Mouse (Mus musculus): Measurements from ENCODE around the gene Ankrd37.

The Ankrd37 gene

DNA sequence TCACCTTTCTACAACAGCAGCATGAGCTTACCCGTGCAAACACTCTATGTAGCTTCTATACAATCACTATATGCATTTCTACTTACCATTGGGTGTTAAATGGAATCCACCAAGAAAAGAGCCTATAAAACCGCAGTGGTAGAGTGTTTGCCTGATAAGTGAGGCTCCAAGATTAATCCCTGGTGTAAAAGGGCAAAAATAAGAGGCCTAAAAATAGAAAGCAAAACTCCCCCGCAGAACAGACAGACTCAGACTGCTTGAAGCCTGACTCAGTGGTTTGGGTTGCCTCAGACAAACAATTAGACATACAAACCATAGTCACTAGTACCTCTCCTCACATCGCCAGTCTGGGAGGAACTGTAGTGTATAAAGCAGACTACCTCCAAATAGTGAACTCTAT is at the start of gene Ankrd37:
Ankrd37 (minus strand) TSS at position 112 of the 400 bp plus-strand sequence.
- no peak for DNase-seq (ENCODE audit: low spot score)

GRCm38 (mm10) chr8:46040260-46040659 is 34.8 kb upstream of the Ankrd37 start:
- DNase-seq (ENCODE audit: low spot score): peak; percentile 18

- DNase-seq (ENCODE audit: low spot score): no peak
Observed at GRCm38 (mm10) chr8:46039666-46040065, 34.2 kb upstream of the Ankrd37 start.

GRCm38 (mm10) chr8:46036217-46036616 is 30.7 kb upstream of the Ankrd37 start:
- no peak for DNase-seq (ENCODE audit: low spot score)

DNA sequence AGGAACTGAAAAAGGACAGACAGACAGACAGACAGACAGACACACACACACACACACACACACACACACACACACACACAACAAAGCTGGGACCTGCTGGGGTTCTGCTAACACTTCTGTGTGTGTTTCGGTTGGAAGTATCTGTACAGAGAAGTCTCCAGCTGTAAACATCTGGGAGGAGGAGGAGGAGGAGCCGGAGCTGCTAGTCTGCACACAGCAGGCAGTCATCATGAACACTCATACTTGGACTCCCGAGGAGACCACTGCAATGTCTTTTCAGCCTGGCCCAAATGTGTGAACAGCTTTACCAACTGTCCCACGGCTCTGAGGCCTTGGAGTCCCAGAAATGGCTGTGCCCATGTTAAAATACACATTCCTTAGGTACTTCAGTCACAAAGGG is 18.9 kb upstream of the Ankrd37 start:
- DNase-seq (ENCODE audit: low spot score): no peak

DNA sequence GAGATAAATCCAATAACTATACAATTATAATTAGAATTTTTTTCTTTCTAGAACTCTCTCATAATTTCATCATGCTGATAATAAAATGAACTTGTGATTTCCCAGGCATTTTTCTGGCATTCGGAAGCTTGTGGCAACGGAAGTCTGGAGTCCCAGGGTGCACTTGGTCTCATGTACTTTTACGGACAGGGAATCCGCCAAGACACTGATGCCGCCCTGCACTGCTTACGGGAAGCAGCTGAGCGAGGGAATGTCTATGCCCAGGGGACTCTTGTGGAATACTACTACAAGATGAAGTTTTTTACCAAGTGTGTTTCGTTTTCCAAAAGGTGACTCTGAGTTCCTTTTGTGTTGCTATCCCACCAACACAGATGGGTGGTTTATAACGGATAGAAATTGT is 17.3 kb upstream of the Ankrd37 start:
- no peak for DNase-seq (ENCODE audit: low spot score)

DNA sequence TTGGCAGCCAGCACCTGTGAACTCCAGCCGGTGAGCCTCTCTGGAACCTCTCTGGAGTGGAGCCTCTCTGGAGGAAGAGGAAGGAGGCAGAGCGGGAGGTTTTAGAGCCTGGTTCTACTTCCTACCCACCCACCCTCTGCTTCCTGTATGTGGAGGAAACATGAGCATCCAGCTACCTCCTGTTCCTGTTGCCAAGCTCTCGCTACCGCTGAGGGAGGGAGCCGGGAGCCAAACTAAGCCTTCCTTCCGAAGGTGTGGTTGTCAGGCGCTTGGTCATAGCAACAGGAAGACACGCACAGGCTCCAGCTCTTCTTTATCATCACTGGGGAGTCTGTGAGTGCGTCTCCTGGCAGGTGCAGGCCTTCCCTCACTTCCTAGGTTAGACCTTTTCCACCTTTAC is 16.7 kb upstream of the Ankrd37 start:
- DNase-seq (ENCODE audit: low spot score): no peak

DNA sequence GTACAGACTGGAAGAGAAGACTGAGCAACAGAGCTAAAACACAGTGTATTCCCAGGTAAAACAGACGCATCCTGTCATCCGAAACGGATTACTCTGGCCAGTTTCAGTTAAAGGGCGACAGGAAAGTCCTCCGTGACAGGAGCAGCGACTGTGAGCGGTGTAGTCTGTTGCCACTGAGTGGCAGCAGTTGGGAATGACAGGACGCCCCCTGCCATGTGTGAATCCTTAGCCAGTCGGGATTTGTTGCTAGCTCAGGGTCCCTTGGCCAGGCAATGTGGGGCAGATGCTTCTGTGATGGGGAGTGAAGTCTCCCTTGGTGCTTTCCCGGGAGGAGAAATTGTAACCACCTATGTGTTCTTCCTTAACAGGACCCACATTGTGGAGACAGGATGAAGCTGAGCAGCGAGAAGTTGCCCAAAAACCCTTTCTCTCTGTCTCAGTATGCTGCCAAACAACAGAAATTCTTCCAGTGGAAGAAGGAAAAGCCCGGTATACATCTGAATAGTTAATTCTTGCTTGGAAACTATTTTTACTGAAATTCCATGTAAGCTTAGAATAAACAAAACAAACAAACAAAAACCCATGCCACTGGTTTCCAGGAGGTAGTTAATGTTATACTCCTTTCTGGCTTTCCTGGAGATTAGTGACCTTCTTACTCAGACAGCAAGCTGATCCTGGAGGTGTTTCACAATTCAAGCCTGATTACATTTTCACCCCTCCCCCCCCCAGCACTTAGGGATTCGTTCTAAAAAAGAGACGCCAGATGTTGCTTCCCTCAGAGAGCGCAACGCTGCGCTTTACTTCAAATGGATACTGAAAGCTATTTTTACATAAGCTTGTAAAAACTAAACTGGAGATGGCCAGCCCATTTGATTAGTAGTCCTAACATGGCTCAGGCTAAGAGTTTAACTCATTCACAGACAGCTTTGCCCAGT is 5.5 kb upstream of the Ankrd37 start:
- DNase-seq (ENCODE audit: low spot score): no peak

GRCm38 (mm10) chr8:46010306-46010705 is 4.8 kb upstream of the Ankrd37 start:
- DNase-seq (ENCODE audit: low spot score): no peak

- no peak for DNase-seq (ENCODE audit: low spot score)
Observed at GRCm38 (mm10) chr8:46007050-46007672, 1.7 kb upstream of the Ankrd37 start.

DNA sequence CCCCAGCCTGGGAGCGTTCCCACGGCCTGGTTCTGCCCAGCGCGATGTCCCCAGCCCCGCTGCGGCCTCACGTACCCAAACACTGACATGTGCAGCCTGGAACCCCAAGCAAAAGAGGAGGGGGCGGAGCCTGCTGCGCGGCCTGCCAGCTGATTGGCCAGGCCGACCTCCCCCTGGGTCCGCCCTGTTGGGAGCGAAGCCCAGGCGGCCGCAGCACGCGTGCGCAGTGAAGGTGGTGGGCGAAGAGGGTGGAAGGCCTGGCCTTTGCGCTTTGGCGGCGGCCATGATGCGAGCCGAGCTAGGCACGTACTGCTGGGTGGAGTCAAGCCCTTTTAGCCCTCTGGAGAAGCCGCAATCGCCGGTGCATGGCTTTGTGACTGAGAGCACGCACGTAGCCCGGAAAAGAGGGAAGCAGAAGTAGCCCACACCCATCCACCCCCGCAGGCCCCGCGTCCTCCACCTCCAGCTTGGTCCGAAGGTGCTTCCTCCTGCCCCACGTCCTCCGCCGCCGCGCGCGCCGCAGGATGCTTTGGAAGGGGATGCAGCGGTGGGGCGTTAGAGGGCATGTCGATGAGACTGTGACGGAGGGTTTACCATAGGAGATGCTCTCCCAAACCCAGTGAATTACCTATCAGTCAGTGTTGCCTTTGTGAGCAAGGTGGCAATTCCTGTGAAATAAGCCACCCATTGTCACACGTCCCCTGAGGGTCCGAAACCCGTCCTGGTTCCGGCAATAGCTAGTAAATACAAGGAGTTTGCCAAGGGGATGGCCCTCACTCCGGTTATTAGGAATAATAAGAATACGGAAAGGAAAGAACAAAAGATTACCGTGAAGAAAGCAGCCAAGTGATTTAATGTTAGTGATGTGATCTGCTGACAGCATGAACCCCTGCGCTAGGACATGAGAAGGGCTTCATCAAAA is 5.5 kb downstream of the Ankrd37 start:
- DNase-seq (ENCODE audit: low spot score): peak; percentile 97

GRCm38 (mm10) chr8:45999138-45999783 is 6.2 kb downstream of the Ankrd37 start, which contains the start of gene Lrp2bp:
TSS of gene Lrp2bp (plus strand) at chr8:45999303.
- no peak for DNase-seq (ENCODE audit: low spot score)

DNA sequence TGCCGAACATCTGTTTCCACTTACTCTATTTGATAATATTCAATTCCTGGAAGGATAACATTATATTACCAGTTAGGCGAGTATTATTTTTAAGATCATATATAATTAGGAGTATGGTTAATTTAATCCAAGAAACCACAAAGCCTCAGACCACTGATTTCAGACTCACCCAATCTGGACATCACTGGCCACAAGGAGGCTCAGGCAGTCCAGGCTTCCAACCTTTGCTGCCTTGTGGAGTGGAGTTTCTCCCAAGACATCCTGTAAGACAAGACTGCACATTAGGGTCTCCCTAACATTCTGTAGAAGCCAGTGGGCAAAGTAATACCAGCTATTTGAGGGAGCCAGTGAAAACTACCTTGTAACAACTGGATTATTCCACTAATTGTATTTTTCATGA is 7.3 kb downstream of the Ankrd37 start:
- no peak for DNase-seq (ENCODE audit: low spot score)

- DNase-seq (ENCODE audit: low spot score): no peak
Observed at GRCm38 (mm10) chr8:45995576-45995975, 9.9 kb downstream of the Ankrd37 start.

- DNase-seq (ENCODE audit: low spot score): no peak
Observed at GRCm38 (mm10) chr8:45994111-45994510, 11.4 kb downstream of the Ankrd37 start.

DNA sequence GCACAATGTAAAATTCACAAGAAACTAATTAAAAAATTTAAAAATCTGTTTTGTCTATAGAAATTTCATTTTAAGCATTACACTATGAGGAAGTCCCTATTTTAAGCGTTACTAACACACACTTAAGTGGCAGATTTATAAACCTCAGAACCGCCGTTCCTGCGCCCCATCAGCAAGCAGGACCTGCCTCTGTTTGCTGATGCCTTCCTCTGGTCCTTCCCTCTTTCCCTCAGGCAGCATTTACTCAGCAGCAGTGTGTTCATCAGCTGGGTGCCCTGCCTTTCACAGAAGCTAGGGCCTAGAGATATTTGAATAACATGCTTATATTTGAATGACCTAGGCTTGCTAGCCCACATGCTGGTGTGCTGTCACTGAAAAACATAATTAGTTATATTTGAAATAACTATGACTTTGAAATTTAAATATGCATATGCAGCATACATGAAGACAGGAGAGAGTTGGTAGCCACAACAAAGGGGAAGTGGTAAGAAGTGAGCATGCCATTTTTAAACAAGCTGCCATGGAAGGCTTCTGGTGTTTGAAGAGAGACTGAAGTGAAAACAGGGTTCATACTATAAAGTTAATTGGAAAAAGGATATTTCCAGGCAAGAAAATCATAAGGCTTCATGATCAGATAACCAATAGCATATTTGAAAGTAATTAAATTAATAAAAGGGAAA is 14.7 kb downstream of the Ankrd37 start:
- DNase-seq (ENCODE audit: low spot score): no peak

- DNase-seq (ENCODE audit: low spot score): no peak
Observed at GRCm38 (mm10) chr8:45988189-45988588, 17.3 kb downstream of the Ankrd37 start.

GRCm38 (mm10) chr8:45986665-45987064 is 18.8 kb downstream of the Ankrd37 start:
- no peak for DNase-seq (ENCODE audit: low spot score)

- no peak for DNase-seq (ENCODE audit: low spot score)
Observed at GRCm38 (mm10) chr8:45975837-45976468, 29.6 kb downstream of the Ankrd37 start.

- peak; percentile 99 for DNase-seq (ENCODE audit: low spot score)
Observed at GRCm38 (mm10) chr8:45975126-45975836, 30.2 kb downstream of the Ankrd37 start, which contains the start of the genes 1700029J07Rik and Ufsp2. TSS of gene 1700029J07Rik (minus strand) at chr8:45975252. TSS of gene Ufsp2 (plus strand) at chr8:45975528.

Data from layer of hippocampus, adult 9-10 months (tissue).